Mouse (Mus musculus) splenic B cell, adult 2 months (primary cell): Measurements from ENCODE around the gene Hras.
A peak's percentile ranks its signal among the peaks of the same experiment; 100 is the strongest.

Experiments
- DNase-seq: peaks from one replicate; pipeline ENCODE4 v3.0.0-alpha.2; 2011; ENCODE audit warnings: low read depth, low spot score
- H3K27me3 ChIP-seq: 2 replicates; pipeline ENCODE4 v1.6.1; 2012; ENCODE audit warnings: mild to moderate bottlenecking, low read length, moderate library complexity, mixed read lengths; ENCODE audit not compliant: control insufficient read depth, poor library complexity, insufficient read depth, severe bottlenecking
- H3K36me3 ChIP-seq: 2 replicates; pipeline ENCODE4 v1.6.1; 2012; ENCODE audit warnings: mild to moderate bottlenecking, low read length, moderate library complexity, mixed read lengths; ENCODE audit not compliant: control insufficient read depth, poor library complexity, insufficient read depth, severe bottlenecking

The Hras gene

GRCm38 (mm10) chr7:141173323-141173850, 20.4 kb downstream of the Hras start:
- no peak for DNase-seq
- H3K27me3 ChIP-seq = no peaks in the 10 kb centered on the region
- no peaks in the 10 kb centered on the region for H3K36me3 ChIP-seq

GRCm38 (mm10) chr7:141172116-141173006, 21.4 kb downstream of the Hras start, which contains the start of gene Rnh1:
Rnh1 (minus strand) TSS chr7:141172857.
- Histone ChIP-seq H3K36me3 (no peaks in the 10 kb centered on the region), H3K27me3 (no peaks in the 10 kb centered on the region)
- DNase-seq = peak; percentile 85

- DNase-seq = no peak
- H3K36me3 ChIP-seq = peaks cover 3% of the 10 kb centered on the region
- H3K27me3 ChIP-seq = no peaks in the 10 kb centered on the region
These were observed 23.9 kb downstream of the Hras start for GRCm38 (mm10) chr7:141169866-141170265.

- no peak for DNase-seq
These were observed 24.5 kb downstream of the Hras start for GRCm38 (mm10) chr7:141169300-141169699.

GRCm38 (mm10) chr7:141168518-141168953, 25.3 kb downstream of the Hras start:
- DNase-seq = peak; percentile 81
- Histone ChIP-seq H3K27me3 (no peaks in the 10 kb centered on the region), H3K36me3 (peaks cover 7% of the 10 kb centered on the region)

More at GRCm38 (mm10) chr7:141169300-141169699, 24.5 kb downstream of the Hras start:
- peaks cover 6% of the 10 kb centered on the region for H3K36me3 ChIP-seq
- H3K27me3 ChIP-seq = no peaks in the 10 kb centered on the region

GRCm38 (mm10) chr7:141167901-141168517, 25.8 kb downstream of the Hras start:
- no peak for DNase-seq

GRCm38 (mm10) chr7:141164850-141165249, 29.0 kb downstream of the Hras start:
- Histone ChIP-seq H3K27me3 (no peaks in the 10 kb centered on the region), H3K36me3 (peaks cover 7% of the 10 kb centered on the region)
- peak; percentile 11 for DNase-seq

More at GRCm38 (mm10) chr7:141167901-141168517, 25.8 kb downstream of the Hras start:
- Histone ChIP-seq H3K36me3 (peaks cover 7% of the 10 kb centered on the region), H3K27me3 (no peaks in the 10 kb centered on the region)

GRCm38 (mm10) chr7:141164397-141164796, 29.4 kb downstream of the Hras start:
- no peaks in the 10 kb centered on the region for H3K27me3 ChIP-seq
- peaks cover 7% of the 10 kb centered on the region for H3K36me3 ChIP-seq
- no peak for DNase-seq

GRCm38 (mm10) chr7:141155362-141155761, 38.4 kb downstream of the Hras start:
- Histone ChIP-seq H3K36me3 (no peaks in the 10 kb centered on the region), H3K27me3 (no peaks in the 10 kb centered on the region)
- DNase-seq = no peak

GRCm38 (mm10) chr7:141148639-141149038, 45.2 kb downstream of the Hras start:
- H3K27me3 ChIP-seq = no peaks in the 10 kb centered on the region
- no peaks in the 10 kb centered on the region for H3K36me3 ChIP-seq
- no peak for DNase-seq

- H3K36me3 ChIP-seq = no peaks in the 10 kb centered on the region
- no peak for DNase-seq
- H3K27me3 ChIP-seq = no peaks in the 10 kb centered on the region
These were observed 46.8 kb downstream of the Hras start for GRCm38 (mm10) chr7:141147044-141147443.

- no peak for DNase-seq
- H3K27me3 ChIP-seq = no peaks in the 10 kb centered on the region
- no peaks in the 10 kb centered on the region for H3K36me3 ChIP-seq
These were observed 47.7 kb downstream of the Hras start for GRCm38 (mm10) chr7:141146043-141146595.

GRCm38 (mm10) chr7:141145403-141145802, 48.4 kb downstream of the Hras start:
- no peaks in the 10 kb centered on the region for H3K36me3 ChIP-seq

GRCm38 (mm10) chr7:141144650-141145049, 49.2 kb downstream of the Hras start:
- no peaks in the 10 kb centered on the region for H3K36me3 ChIP-seq
- no peak for DNase-seq
- no peaks in the 10 kb centered on the region for H3K27me3 ChIP-seq

More at GRCm38 (mm10) chr7:141145403-141145802, 48.4 kb downstream of the Hras start:
- DNase-seq = no peak
- no peaks in the 10 kb centered on the region for H3K27me3 ChIP-seq

- Histone ChIP-seq H3K27me3 (no peaks in the 10 kb centered on the region), H3K36me3 (no peaks in the 10 kb centered on the region)
- no peak for DNase-seq
These were observed 49.9 kb downstream of the Hras start for GRCm38 (mm10) chr7:141143861-141144260.
